Mouse (Mus musculus): ENCODE results near the gene Lpar3. TPM values are rescaled to one million over a fixed set of nuclear protein-coding genes. Genes with fewer than 3 reads are reported as not detected.

Lpar3 gene
- total and polyA plus RNA-seq, 3 experiments, result 0.11 TPM; not detected in 2

- TF ChIP-seq CTCF (IDR thresholded peaks at IDR 0.05; ENCODE audit: low read depth, low read length), result peak; percentile 40
- no peak for TF ChIP-seq POLR2AphosphoS5 (IDR thresholded peaks at IDR 0.05; ENCODE audit: insufficient replicate concordance, low read depth, low read length)
- Histone ChIP-seq H3K4me3 (ENCODE audit: low read depth, low read length) (no peak overlapping the region), H3K4me1 (ENCODE audit: insufficient read depth, low read depth, low read length) (peaks cover 18% of the 10 kb centered on the region), H3K9me3 (replicated peaks) (no peaks in the 10 kb centered on the region), H3K36me3 (replicated peaks) (no peaks in the 10 kb centered on the region), H3K27me3 (ENCODE audit: insufficient read depth, low read length) (peaks cover 4% of the 10 kb centered on the region; the same call in 1 of the 2 replicates)
- ATAC-seq (ENCODE audit: extremely low read depth, insufficient number of reproducible peaks, low FRiP score, poor library complexity, severe bottlenecking) (0 out of 2 replicates have a peak, but pooled peaks have one; percentile 31), DNase-seq (ENCODE audit: low spot score) (no peak)
These were observed 39.8 kb upstream of the Lpar3 start for GRCm38 (mm10) chr3:146180986-146181385.

- ATAC-seq (ENCODE audit: extremely low read depth, insufficient number of reproducible peaks, low FRiP score, poor library complexity, severe bottlenecking) (peak; percentile 46; the same call in 1 of the 2 replicates), DNase-seq (ENCODE audit: low spot score) (peak; percentile 61)
- Histone ChIP-seq H3K9me3 (replicated peaks) (no peaks in the 10 kb centered on the region), H3K4me1 (ENCODE audit: insufficient read depth, low read depth, low read length) (peaks cover 4% of the 10 kb centered on the region), H3K4me3 (ENCODE audit: low read depth, low read length) (no peak overlapping the region), H3K27me3 (ENCODE audit: insufficient read depth, low read length) (0 out of 2 replicates have a peak, but pooled peaks cover 4% of the 10 kb centered on the region), H3K36me3 (replicated peaks) (no peaks in the 10 kb centered on the region)
- TF ChIP-seq GATA2 (IDR thresholded peaks at IDR 0.05; ENCODE audit: borderline replicate concordance, low read depth, low read length) (no peak), CTCF (IDR thresholded peaks at IDR 0.05; ENCODE audit: low read depth, low read length) (peak; percentile 85)
These were observed 35.6 kb upstream of the Lpar3 start for GRCm38 (mm10) chr3:146184992-146185657.

- ATAC-seq (ENCODE audit: extremely low read depth, insufficient number of reproducible peaks, low FRiP score, poor library complexity, severe bottlenecking), result no peak
These were observed 34.7 kb upstream of the Lpar3 start for GRCm38 (mm10) chr3:146186033-146186432.

GRCm38 (mm10) chr3:146189933-146190332 lies 30.8 kb upstream of the Lpar3 start:
- H3K36me3 ChIP-seq (replicated peaks), result no peaks in the 10 kb centered on the region
- DNase-seq (ENCODE audit: low spot score) (no peak), ATAC-seq (ENCODE audit: extremely low read depth, insufficient number of reproducible peaks, low FRiP score, poor library complexity, severe bottlenecking) (no peak)

More at GRCm38 (mm10) chr3:146186033-146186432, 34.7 kb upstream of the Lpar3 start:
- H3K4me3 ChIP-seq (ENCODE audit: low read depth, low read length), result no peak overlapping the region
- no peaks in the 10 kb centered on the region for H3K36me3 ChIP-seq (replicated peaks)
- TF ChIP-seq TAL1 (conservative IDR thresholded peaks at IDR 0.05; ENCODE audit: low read depth, low read length), result no peak
- no peak for TF ChIP-seq GATA2 (IDR thresholded peaks at IDR 0.05; ENCODE audit: borderline replicate concordance, low read depth, low read length)
- no peak for TF ChIP-seq GATA1 (IDR thresholded peaks at IDR 0.05; ENCODE audit: borderline replicate concordance, low read length)
- no peak for TF ChIP-seq POLR2AphosphoS5 (IDR thresholded peaks at IDR 0.05; ENCODE audit: insufficient replicate concordance, low read depth, low read length)
- no peak for TF ChIP-seq CTCF (IDR thresholded peaks at IDR 0.05; ENCODE audit: low read depth, low read length)
- H3K4me1 ChIP-seq (ENCODE audit: insufficient read depth, low read depth, low read length), result no peaks in the 10 kb centered on the region
- H3K27me3 ChIP-seq (ENCODE audit: insufficient read depth, low read length), result 0 out of 2 replicates have a peak, but pooled peaks cover 4% of the 10 kb centered on the region
- no peaks in the 10 kb centered on the region for H3K9me3 ChIP-seq (replicated peaks)
- DNase-seq (ENCODE audit: low spot score), result no peak

GRCm38 (mm10) chr3:146192507-146192906 lies 28.3 kb upstream of the Lpar3 start:
- DNase-seq (ENCODE audit: low spot score) (no peak), ATAC-seq (ENCODE audit: extremely low read depth, insufficient number of reproducible peaks, low FRiP score, poor library complexity, severe bottlenecking) (no peak)
- Histone ChIP-seq H3K4me3 (ENCODE audit: low read depth, low read length) (no peak overlapping the region), H3K9me3 (replicated peaks) (no peaks in the 10 kb centered on the region), H3K4me1 (ENCODE audit: insufficient read depth, low read depth, low read length) (no peaks in the 10 kb centered on the region), H3K27me3 (ENCODE audit: insufficient read depth, low read length) (no peaks in the 10 kb centered on the region), H3K36me3 (replicated peaks) (no peaks in the 10 kb centered on the region)
- TF ChIP-seq POLR2AphosphoS5 (IDR thresholded peaks at IDR 0.05; ENCODE audit: insufficient replicate concordance, low read depth, low read length) (no peak), TAL1 (conservative IDR thresholded peaks at IDR 0.05; ENCODE audit: low read depth, low read length) (no peak), GATA1 (IDR thresholded peaks at IDR 0.05; ENCODE audit: borderline replicate concordance, low read length) (no peak), CTCF (IDR thresholded peaks at IDR 0.05; ENCODE audit: low read depth, low read length) (no peak), GATA2 (IDR thresholded peaks at IDR 0.05; ENCODE audit: borderline replicate concordance, low read depth, low read length) (no peak)

More at GRCm38 (mm10) chr3:146189933-146190332, 30.8 kb upstream of the Lpar3 start:
- H3K4me3 ChIP-seq (ENCODE audit: low read depth, low read length), result no peak overlapping the region
- H3K4me1 ChIP-seq (ENCODE audit: insufficient read depth, low read depth, low read length), result no peaks in the 10 kb centered on the region
- H3K9me3 ChIP-seq (replicated peaks), result no peaks in the 10 kb centered on the region
- no peaks in the 10 kb centered on the region for H3K27me3 ChIP-seq (ENCODE audit: insufficient read depth, low read length)
- TF ChIP-seq GATA2 (IDR thresholded peaks at IDR 0.05; ENCODE audit: borderline replicate concordance, low read depth, low read length), result no peak
- TF ChIP-seq GATA1 (IDR thresholded peaks at IDR 0.05; ENCODE audit: borderline replicate concordance, low read length), result no peak
- no peak for TF ChIP-seq POLR2AphosphoS5 (IDR thresholded peaks at IDR 0.05; ENCODE audit: insufficient replicate concordance, low read depth, low read length)
- no peak for TF ChIP-seq TAL1 (conservative IDR thresholded peaks at IDR 0.05; ENCODE audit: low read depth, low read length)
- TF ChIP-seq CTCF (IDR thresholded peaks at IDR 0.05; ENCODE audit: low read depth, low read length), result no peak

GRCm38 (mm10) chr3:146195153-146195552 lies 25.6 kb upstream of the Lpar3 start:
- Histone ChIP-seq H3K36me3 (replicated peaks) (no peaks in the 10 kb centered on the region), H3K27me3 (ENCODE audit: insufficient read depth, low read length) (no peaks in the 10 kb centered on the region), H3K9me3 (replicated peaks) (no peaks in the 10 kb centered on the region), H3K4me1 (ENCODE audit: insufficient read depth, low read depth, low read length) (no peaks in the 10 kb centered on the region), H3K4me3 (ENCODE audit: low read depth, low read length) (no peak overlapping the region)
- no peak for ATAC-seq (ENCODE audit: extremely low read depth, insufficient number of reproducible peaks, low FRiP score, poor library complexity, severe bottlenecking)
- TF ChIP-seq POLR2AphosphoS5 (IDR thresholded peaks at IDR 0.05; ENCODE audit: insufficient replicate concordance, low read depth, low read length) (no peak), TAL1 (conservative IDR thresholded peaks at IDR 0.05; ENCODE audit: low read depth, low read length) (no peak), GATA2 (IDR thresholded peaks at IDR 0.05; ENCODE audit: borderline replicate concordance, low read depth, low read length) (no peak), GATA1 (IDR thresholded peaks at IDR 0.05; ENCODE audit: borderline replicate concordance, low read length) (no peak), CTCF (IDR thresholded peaks at IDR 0.05; ENCODE audit: low read depth, low read length) (no peak)
- DNase-seq (ENCODE audit: low spot score), result no peak
